8 mouse cellular contexts compared by ENCODE assay signal in the genomic region with DNA sequence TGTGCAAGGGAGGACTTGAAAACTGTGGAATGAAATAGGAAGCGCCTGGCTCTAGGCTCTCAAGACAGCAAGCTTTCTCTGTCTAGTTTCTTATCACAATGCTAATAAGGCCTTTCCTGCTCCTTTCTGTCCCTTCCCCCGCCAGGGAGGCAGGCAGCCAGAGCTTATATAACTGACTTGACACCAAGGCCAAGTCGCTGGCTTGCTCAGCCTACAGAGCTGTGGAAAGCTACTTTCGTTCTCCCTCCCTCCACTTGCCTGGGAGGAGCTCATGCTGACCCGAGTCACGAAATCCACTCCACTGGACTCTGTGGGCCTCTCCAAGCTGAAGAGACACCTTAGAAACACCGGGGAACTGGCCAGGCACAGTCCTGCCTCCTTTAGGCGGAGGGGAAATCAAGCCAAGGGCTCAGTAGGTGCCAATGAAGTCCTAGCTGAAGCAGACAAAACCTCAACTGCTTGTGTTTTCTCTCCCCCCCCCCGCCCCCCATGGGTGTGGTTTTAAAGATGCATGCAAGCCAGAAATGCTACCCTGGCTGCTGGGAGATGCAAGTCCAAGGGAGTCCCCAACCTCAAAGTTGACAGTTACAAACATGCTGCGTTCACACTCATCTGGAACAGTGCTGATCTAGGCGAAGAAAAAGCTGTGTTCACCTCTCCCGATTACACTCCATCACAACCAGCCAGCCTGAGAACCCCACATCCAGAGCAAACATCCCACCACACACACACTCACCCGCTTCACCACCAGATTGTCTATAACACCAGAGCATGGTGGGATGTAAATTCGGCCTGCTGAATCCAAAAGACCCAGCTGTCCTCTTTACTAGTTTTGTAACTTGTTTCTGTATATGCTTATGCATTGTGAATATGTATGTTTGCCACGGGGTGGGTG.
DNase-seq lines count a peak whose midpoint lies in the region; ATAC-seq and TF ChIP-seq lines count a peak whose summit lies in the region.

No protein-coding gene starts in this region.

- no peak for TF ChIP-seq POLR2A in small intestine, adult 2 months (IDR thresholded peaks at IDR 0.05; ENCODE audit: low read depth, low read length)

- peaks cover 13% of the 10 kb centered on the region for H3K4me1 ChIP-seq in heart, embryonic 10.5 days
- peaks cover 28% of the 10 kb centered on the region for H3K4me1 ChIP-seq in liver, embryonic 15.5 days (replicated peaks)
- no peaks in the 10 kb centered on the region; the same call in 1 of the 2 replicates for H3K4me1 ChIP-seq in small intestine, adult 2 months (ENCODE audit: control insufficient read depth, insufficient read depth, insufficient read length, low read length)
- no peaks in the 10 kb centered on the region for H3K4me1 ChIP-seq in forebrain, embryonic 15.5 days

- no peak for TF ChIP-seq CTCF in small intestine, adult 2 months (IDR thresholded peaks at IDR 0.05; ENCODE audit: extremely low read depth, insufficient read length, insufficient replicate concordance, low read depth, low read length)

- H3K36me3 ChIP-seq in heart, embryonic 10.5 days: no peaks in the 10 kb centered on the region
- no peaks in the 10 kb centered on the region for H3K36me3 ChIP-seq in liver, embryonic 15.5 days (replicated peaks)
- H3K36me3 ChIP-seq in small intestine, adult 2 months (ENCODE audit: control insufficient read depth, insufficient read depth, low read length): no peaks in the 10 kb centered on the region
- no peaks in the 10 kb centered on the region for H3K36me3 ChIP-seq in forebrain, embryonic 15.5 days

- peak; percentile 48 for ATAC-seq in common myeloid progenitor, adult 5-6 weeks (replicated peaks; ENCODE audit: low read depth, poor library complexity, severe bottlenecking)
- ATAC-seq in liver, embryonic 15.5 days (ENCODE audit: insufficient read depth): no peak
- ATAC-seq in forebrain, embryonic 15.5 days (replicated peaks): no peak

- no peaks in the 10 kb centered on the region for H3K9me3 ChIP-seq in heart, embryonic 10.5 days
- no peaks in the 10 kb centered on the region for H3K9me3 ChIP-seq in liver, embryonic 15.5 days (replicated peaks)
- H3K9me3 ChIP-seq in forebrain, embryonic 15.5 days: no peaks in the 10 kb centered on the region

- DNase-seq in right cerebral cortex, adult 18-20 months: peak; percentile 61
- no peak for DNase-seq in right cerebral cortex, postnatal 25 days
- peak; percentile 81 for DNase-seq in heart, embryonic 10.5 days (ENCODE audit: low spot score)
- peak; percentile 91 for DNase-seq in kidney, postnatal 14 days

- 43% methylated on average over 15 of the region's 15 CpGs for WGBS in heart, embryonic 10.5 days
- WGBS in liver, embryonic 15.5 days (ENCODE audit: insufficient replicate concordance): 37% methylated on average over 15 of the region's 15 CpGs
- 44% methylated on average over 15 of the region's 15 CpGs for WGBS in small intestine, adult 2 months
- WGBS in forebrain, embryonic 15.5 days: 66% methylated on average over 15 of the region's 15 CpGs

- H3K4me2 ChIP-seq in liver, embryonic 15.5 days: no peak overlapping the region
- H3K4me2 ChIP-seq in forebrain, embryonic 15.5 days (replicated peaks): no peak overlapping the region

- H3K9ac ChIP-seq in liver, embryonic 15.5 days: no peak overlapping the region
- H3K9ac ChIP-seq in forebrain, embryonic 15.5 days (replicated peaks): no peak overlapping the region

- peaks cover 3% of the 10 kb centered on the region; the same call in 1 of the 2 replicates for H3K27me3 ChIP-seq in heart, embryonic 10.5 days (ENCODE audit: insufficient read depth, poor library complexity, severe bottlenecking)
- H3K27me3 ChIP-seq in liver, embryonic 15.5 days: no peaks in the 10 kb centered on the region
- H3K27me3 ChIP-seq in small intestine, adult 2 months (ENCODE audit: control insufficient read depth, insufficient read depth, low read length): no peaks in the 10 kb centered on the region
- H3K27me3 ChIP-seq in forebrain, embryonic 15.5 days: no peaks in the 10 kb centered on the region

- H3K27ac ChIP-seq in heart, embryonic 10.5 days: peak overlapping the region; percentile 73
- H3K27ac ChIP-seq in liver, embryonic 15.5 days (replicated peaks): 0 out of 2 replicates have a peak overlapping the region, but pooled peaks have one; percentile 19
- peak overlapping the region; percentile 76 for H3K27ac ChIP-seq in small intestine, adult 2 months (ENCODE audit: insufficient read depth, low read depth, low read length)
- H3K27ac ChIP-seq in forebrain, embryonic 15.5 days (replicated peaks): no peak overlapping the region

- no peak overlapping the region for H3K4me3 ChIP-seq in heart, embryonic 10.5 days
- H3K4me3 ChIP-seq in liver, embryonic 15.5 days (replicated peaks): no peak overlapping the region
- H3K4me3 ChIP-seq in small intestine, adult 2 months (ENCODE audit: low read depth, low read length): no peak overlapping the region
- H3K4me3 ChIP-seq in forebrain, embryonic 15.5 days: no peak overlapping the region
